Mouse (Mus musculus) cortical plate, adult 2 months (tissue): ENCODE results near the gene Gemin7. TPM values are rescaled to one million over a fixed set of nuclear protein-coding genes. Genes with fewer than 3 reads are reported as not detected.

Source experiments
- H3K27ac ChIP-seq: fragments of 200-500 bp; 2 replicates; pipeline ENCODE4 v1.5.1; 2012; ENCODE audit warnings: low read length, control low read depth, inconsistent platforms; ENCODE audit not compliant: insufficient read depth
- H3K4me1 ChIP-seq: fragments of 200-500 bp; 2 replicates; pipeline ENCODE4 v1.6.1; 2011; ENCODE audit warnings: low read length; ENCODE audit not compliant: control insufficient read depth, insufficient read depth
- H3K4me3 ChIP-seq: fragments of 200-500 bp; 2 replicates; pipeline ENCODE4 v1.5.1; 2011; ENCODE audit warnings: mild to moderate bottlenecking, low read length, control low read depth; ENCODE audit not compliant: insufficient read depth
- CTCF ChIP-seq: fragments of 200-500 bp; IDR thresholded peaks from 2 replicates; pipeline ENCODE4 v1.5.1; 2011; ENCODE audit warnings: mild to moderate bottlenecking, control low read depth, low read length; ENCODE audit not compliant: insufficient read depth; ENCODE audit errors: extremely low read depth
- POLR2A ChIP-seq: fragments of 200-500 bp; IDR thresholded peaks from 2 replicates; pipeline ENCODE4 v1.6.1; 2011; ENCODE audit warnings: mild to moderate bottlenecking, low read length, control low read depth; ENCODE audit not compliant: insufficient read depth; ENCODE audit errors: extremely low read depth
- polyA plus RNA-seq: library from polyadenylated mRNA; depleted of rRNA; stranded (reverse); fragments of >200 nt; gene quantifications from 2 replicates; pipeline ENCODE4 v1.2.3, GENCODE M21; 2012

The Gemin7 gene
- polyA plus RNA-seq, 1 experiment: 54.2 TPM

- H3K4me1 ChIP-seq: peaks cover 8% of the 10 kb centered on the region
- TF ChIP-seq CTCF: no peak
- no peak for TF ChIP-seq POLR2A
- H3K4me3 ChIP-seq: peak within 1 kb of the TSS; percentile 79
- peak within 1 kb of the TSS; percentile 99 for H3K27ac ChIP-seq
Observed at GRCm38 (mm10) chr7:19562643-19563410, 14.6 kb downstream of the Gemin7 start, which contains the start of gene Ppp1r37. Gene Ppp1r37, minus strand, starts transcription at chr7:19563076.

DNA sequence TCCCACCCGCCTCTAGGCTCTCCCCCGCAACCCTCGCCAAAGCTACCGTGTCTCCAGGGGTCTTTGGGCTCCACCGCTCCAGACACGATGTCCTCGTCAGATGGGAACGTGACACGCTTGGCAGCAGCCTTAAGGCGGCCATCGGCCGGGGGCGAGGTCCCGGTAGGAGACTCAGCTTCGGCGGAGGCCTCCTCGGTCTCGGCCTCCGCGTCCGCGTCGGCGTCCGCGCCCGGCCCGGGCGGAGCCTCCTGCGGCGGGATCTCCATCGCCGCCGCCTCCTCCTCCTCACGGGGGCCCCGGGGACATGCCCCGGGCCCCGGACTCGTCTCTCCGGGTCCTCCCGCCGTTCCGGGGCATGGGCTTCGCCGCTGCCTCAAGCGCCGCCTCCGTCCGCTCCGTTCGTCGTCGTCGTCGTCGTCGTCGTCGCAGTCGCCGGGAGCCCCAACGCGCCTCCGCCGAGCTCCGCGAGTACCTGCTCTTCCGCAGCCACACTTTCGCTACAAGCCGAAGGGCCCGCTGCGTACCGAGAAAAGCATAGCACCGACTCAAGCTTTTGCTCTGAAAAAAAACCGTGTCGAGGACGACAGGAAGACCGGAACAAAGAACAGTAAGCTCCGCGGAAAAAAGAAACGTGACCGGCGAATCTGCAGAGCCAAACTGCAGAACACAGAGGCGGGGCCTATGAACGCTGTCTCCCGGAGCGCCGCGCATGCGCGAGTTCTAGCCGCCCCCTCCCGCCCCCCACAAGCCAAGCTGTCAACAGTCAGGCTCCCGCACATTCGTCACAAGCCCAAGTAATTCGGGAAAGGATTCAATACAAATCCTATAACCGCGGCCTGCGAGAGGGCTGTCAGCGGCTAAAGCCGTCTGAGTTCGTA is 15.4 kb downstream of the Gemin7 start:
- Histone ChIP-seq H3K4me1 (peaks cover 12% of the 10 kb centered on the region), H3K4me3 (peak overlapping the region; percentile 79), H3K27ac (peak overlapping the region; percentile 99)
- TF ChIP-seq POLR2A: peak; percentile 72
- TF ChIP-seq CTCF: no peak

DNA sequence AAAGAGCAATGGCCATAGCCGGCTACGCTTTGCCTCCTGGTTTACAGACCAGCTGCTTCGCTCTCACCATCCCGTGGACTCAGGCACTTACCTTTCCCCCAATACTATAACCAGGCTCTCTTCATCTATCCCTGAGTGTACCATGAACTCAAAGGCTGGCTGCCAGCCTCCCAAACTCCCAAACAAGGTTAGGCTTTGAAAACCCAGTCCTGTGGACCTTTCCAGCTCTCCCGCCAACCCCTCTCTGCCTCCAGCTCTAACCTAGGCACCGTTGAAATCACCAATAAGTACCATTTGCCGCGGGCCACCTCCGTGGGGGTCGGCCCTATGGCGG is 16.0 kb downstream of the Gemin7 start:
- Histone ChIP-seq H3K4me1 (peaks cover 18% of the 10 kb centered on the region), H3K27ac (peak overlapping the region; percentile 99), H3K4me3 (peak overlapping the region; percentile 79)
- no peak for TF ChIP-seq CTCF
- no peak for TF ChIP-seq POLR2A

- peak overlapping the region; percentile 79 for H3K4me3 ChIP-seq
- TF ChIP-seq POLR2A: no peak
- TF ChIP-seq CTCF: no peak
- H3K4me1 ChIP-seq: peaks cover 19% of the 10 kb centered on the region
- 0 out of 2 replicates have a peak overlapping the region, but pooled peaks have one; percentile 27 for H3K27ac ChIP-seq
Observed at GRCm38 (mm10) chr7:19560491-19561260, 16.7 kb downstream of the Gemin7 start.

DNA sequence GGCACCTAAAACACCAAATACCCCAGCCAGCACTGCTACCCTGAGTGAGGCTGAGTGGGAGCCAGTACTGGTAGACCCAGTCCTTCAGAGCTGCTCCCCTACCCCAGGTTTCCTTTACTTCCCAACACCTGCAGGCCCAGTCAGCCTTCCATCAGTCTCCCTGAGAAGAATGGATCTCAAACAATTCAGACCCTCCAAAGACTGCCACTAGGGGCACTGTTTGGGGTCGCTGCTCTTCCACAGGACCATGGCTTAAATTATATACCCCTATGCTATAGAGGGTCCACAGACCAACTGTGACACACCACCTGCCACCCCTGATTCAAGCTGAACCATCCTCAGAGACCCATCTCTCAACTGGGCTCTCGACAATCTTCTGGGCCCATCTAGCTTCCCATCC is 18.4 kb downstream of the Gemin7 start:
- Histone ChIP-seq H3K4me1 (peaks cover 26% of the 10 kb centered on the region), H3K4me3 (peak overlapping the region; percentile 79; the same call in 1 of the 2 replicates), H3K27ac (no peak overlapping the region)
- TF ChIP-seq CTCF (peak; percentile 28; the same call in 1 of the 2 replicates), POLR2A (no peak)

- TF ChIP-seq POLR2A (0 out of 2 replicates have a peak, but pooled peaks have one; percentile 10), CTCF (no peak)
- Histone ChIP-seq H3K4me3 (no peak overlapping the region; the same call in 1 of the 2 replicates), H3K4me1 (peaks cover 32% of the 10 kb centered on the region), H3K27ac (no peak overlapping the region)
Observed at GRCm38 (mm10) chr7:19557982-19558900, 19.2 kb downstream of the Gemin7 start.

- TF ChIP-seq POLR2A (no peak), CTCF (no peak)
- no peak overlapping the region for H3K27ac ChIP-seq
- peaks cover 32% of the 10 kb centered on the region for H3K4me1 ChIP-seq
- H3K4me3 ChIP-seq: no peak overlapping the region
Observed at GRCm38 (mm10) chr7:19557086-19557485, 20.3 kb downstream of the Gemin7 start.

DNA sequence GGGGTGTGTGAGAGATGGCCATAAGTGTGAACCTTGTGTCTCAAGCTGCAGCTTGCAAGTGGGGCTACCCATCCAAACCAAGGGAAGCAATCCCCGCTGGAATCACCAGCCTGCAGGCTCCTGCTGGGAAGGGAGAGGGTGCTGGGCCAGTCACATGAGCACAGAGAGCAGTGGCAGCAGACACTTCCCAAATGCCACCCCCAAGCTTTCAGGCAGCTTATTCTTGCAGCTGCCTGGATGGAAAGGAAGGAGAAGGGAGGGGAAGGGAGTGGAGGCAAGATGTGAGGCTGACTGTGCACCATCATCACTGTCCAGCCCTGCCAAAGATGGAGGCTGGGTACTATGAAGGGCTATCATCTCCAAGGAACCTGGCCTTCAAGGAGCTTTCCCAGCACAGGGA is 23.2 kb downstream of the Gemin7 start:
- Histone ChIP-seq H3K4me1 (peaks cover 26% of the 10 kb centered on the region), H3K4me3 (no peak overlapping the region), H3K27ac (peak overlapping the region; percentile 58)
- TF ChIP-seq POLR2A: peak; percentile 50; the same call in 1 of the 2 replicates
- TF ChIP-seq CTCF: no peak

DNA sequence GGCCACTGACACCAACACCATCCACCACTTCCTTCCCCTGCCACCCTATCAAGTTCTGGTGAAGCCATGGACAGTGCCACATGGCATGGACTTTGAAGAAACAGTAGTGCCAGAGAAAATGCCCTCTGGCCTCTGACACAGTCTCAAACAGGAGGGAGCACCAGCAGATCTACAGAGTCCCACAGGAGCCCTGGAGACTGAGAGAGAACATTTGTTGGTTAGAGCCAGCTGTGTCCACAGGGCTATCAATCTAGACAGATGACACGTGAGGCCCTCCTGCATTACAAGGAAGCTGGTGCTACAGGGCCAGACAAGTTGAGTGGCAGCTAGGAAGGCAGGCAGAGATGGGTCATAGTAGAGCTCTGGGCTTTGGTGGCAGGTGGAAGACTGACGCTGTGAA is 25.0 kb downstream of the Gemin7 start:
- no peak overlapping the region for H3K27ac ChIP-seq
- H3K4me3 ChIP-seq: no peak overlapping the region
- TF ChIP-seq POLR2A (no peak), CTCF (no peak)
- peaks cover 23% of the 10 kb centered on the region for H3K4me1 ChIP-seq
